Mouse (Mus musculus) liver, embryonic 14.5 days (tissue): ENCODE data around the gene Cmtr1.

Experiments used
- CTCF ChIP-seq: IDR thresholded peaks from 2 replicates; pipeline ENCODE4 v1.5.1; 2016; ENCODE audit warnings: antibody characterized with exemption, low read depth, control low read depth
- EP300 ChIP-seq: IDR thresholded peaks from 2 replicates; pipeline ENCODE4 v1.6.1; 2016; ENCODE audit warnings: antibody characterized with exemption, low read depth

DNA sequence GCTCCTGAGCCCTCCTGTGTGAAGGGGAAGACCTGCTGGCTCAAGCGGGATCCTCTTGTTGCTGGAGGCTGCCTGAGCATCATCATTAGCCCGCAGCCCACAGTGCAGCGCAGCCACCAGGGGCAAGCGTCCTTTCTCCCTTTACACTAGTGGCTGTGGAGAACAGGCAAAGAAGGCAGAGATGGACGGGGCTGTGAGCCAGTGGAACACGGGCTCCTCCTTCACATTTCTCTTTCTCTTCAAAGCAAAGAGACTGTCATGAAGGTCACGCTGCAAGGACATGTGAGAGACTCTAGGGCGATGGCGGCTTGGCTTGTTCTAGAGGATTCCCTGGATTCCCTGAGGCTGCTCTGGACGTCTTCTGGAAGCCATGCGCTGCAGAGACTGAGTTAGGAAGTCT lies 19.4 kb upstream of the Cmtr1 start:
- no peak for TF ChIP-seq EP300
- TF ChIP-seq CTCF: no peak
